Mouse (Mus musculus) testis, postnatal 10 days (tissue): ENCODE measurements around the gene Fam227b.

Experiments used
- DNase-seq: peaks from one replicate; pipeline ENCODE4 v3.0.0; 2021; ENCODE audit warnings: low spot score

Fam227b gene

DNA sequence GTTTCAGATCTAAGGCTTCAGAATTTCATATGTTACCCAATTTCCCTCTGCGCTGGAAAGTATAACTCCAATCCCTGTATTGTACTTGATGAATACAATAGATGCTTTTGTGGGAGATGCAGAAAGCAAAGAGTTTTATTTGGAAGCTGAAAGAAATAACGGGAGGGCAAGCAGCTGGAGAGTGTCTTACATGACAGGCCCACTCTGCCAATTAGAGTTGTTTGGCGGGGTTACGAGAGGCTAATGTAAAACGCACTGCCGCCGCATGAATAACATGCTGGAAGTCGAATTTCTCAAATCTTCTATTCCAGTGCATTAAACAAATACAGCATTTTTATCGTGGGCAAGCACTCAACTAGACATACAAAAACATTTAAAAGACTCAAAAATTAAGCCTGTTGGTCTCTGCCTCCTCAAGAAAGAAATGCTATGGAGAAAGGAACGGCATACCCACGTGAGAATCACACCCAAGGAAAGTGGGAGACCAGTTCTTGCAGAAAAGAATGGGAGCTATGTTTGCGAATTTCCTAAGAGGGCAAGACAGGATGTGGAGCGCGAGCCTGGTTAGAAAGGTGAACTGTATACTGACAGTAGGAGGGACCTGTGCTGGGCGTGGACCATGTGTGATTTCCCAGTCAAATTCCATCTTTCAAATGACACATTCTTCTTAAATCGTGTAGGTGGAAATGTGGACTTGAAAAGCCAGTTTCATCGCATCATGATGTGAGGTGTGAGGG, 90.6 kb downstream of the Fam227b start:
- DNase-seq = no peak

- no peak for DNase-seq
Observed at GRCm38 (mm10) chr2:126060595-126060994, 91.2 kb downstream of the Fam227b start.

DNA sequence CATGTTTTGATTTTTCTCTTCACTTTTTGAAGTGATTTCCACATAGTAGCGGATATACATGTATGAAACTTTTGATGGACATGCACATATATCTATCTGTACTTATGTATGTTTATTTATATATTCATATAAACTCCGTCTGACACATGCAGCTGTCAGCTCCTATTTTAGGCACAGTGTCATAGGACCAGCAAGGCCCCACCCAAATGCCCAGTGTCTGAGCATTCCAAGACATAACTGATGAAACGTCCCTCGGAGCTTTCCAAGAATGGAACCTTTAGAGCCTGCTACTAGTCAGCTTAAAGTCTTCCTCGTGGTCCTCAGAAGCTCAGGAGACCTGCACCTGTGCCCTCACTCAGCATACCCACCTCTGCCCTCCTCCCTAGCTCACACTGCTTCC, 98.1 kb downstream of the Fam227b start:
- DNase-seq = no peak

DNA sequence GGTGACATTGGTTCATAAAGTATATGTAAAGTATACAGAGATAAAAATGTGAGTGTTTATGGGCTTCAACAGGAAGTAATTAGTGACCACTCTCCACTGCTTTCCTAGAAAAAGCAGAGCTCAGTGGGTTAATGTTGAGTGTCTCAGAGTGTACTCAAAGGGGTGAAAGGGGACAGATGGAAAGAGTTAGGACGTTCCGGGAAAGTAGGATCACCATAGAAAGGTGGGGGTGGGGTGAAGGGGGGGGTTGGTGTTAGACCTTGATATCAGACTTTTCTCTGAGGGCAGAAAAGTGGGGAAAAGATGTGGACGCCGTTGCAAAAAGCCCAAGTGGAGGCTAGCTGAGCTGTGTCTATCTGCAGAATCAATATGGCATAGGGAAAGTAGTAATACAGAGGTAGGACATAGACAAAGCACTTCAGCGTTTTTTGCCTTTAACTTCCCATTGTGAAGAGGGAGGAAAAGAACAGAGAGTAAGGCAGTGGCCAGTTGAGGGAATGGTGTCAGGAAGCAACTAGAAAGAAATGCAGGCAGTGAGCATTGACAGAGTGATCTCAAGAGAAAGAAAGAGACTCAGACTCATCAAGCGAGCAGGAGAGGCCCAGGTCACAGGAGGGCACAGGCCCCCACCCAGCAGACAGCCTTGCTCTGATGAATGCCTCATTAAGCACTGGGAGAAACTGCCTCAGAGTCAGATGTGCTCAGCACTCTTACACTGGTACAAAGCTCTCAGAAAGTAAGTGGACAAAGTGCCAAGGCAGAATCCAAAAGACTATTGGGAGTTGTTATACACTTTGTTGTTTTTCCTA, 98.9 kb downstream of the Fam227b start:
- DNase-seq = no peak

DNA sequence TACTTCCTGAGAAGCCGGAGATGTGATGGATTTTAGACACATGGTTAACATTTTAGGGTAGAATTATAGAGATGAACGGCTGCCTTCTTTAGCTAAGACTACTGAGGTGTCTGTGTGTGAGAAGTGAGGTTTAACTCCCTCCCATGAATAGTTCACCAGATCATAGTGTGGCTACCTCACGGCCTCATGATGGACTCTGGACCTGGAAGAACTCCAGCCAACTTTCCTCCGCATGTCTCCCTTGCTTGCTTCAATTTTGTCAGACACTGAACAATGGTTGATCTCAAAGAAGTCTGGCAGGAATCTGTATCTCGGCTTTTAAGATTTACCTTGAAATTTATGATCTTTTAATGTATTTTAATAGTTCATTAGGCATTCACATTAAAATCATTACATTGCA, 106.2 kb downstream of the Fam227b start:
- DNase-seq = no peak

- DNase-seq = no peak
Observed at GRCm38 (mm10) chr2:126042674-126043073, 109.1 kb downstream of the Fam227b start.

GRCm38 (mm10) chr2:126041237-126041636, 110.6 kb downstream of the Fam227b start:
- DNase-seq = no peak

- DNase-seq = no peak
Observed at GRCm38 (mm10) chr2:126040651-126041050, 111.2 kb downstream of the Fam227b start.

GRCm38 (mm10) chr2:126039414-126039891, 112.4 kb downstream of the Fam227b start:
- no peak for DNase-seq

DNA sequence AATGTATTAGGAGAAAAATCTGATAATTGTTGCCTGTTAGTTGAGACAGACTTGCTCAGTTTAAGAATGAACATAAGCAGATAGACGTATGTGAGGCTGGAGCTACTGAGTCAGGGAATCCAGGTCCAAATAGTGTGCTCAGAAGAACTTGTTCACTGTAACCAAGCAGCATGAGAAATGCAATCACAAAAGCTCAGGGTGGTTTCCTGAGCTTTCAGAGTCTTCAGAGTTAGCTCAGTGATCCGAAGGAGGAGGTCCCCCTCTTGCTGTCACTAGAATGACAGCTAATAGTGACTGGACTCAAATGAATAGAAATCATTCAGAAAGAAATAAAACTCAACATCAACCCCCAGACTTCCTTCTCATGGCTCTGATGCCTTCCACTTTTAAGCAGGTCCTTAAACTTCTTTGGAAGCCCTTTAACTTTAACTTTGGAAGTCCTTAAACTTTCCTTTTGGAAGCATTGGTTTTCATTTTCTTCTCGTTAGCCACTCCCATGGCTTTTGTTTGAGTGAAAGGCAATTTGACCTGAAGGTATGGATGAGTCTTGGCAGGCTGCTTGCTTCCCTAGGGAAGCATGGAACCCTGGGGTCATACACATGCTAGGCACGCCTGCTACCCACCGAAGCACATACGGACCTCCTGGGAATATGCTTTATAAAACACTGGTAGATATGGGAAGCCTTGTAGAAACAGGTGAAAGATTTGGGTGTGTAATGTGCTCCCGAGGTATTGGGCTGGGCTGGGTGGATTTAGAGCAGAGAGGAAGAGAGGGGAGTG, 113.4 kb downstream of the Fam227b start:
- no peak for DNase-seq

- DNase-seq = no peak
Observed at GRCm38 (mm10) chr2:126036121-126036520, 115.7 kb downstream of the Fam227b start.

DNA sequence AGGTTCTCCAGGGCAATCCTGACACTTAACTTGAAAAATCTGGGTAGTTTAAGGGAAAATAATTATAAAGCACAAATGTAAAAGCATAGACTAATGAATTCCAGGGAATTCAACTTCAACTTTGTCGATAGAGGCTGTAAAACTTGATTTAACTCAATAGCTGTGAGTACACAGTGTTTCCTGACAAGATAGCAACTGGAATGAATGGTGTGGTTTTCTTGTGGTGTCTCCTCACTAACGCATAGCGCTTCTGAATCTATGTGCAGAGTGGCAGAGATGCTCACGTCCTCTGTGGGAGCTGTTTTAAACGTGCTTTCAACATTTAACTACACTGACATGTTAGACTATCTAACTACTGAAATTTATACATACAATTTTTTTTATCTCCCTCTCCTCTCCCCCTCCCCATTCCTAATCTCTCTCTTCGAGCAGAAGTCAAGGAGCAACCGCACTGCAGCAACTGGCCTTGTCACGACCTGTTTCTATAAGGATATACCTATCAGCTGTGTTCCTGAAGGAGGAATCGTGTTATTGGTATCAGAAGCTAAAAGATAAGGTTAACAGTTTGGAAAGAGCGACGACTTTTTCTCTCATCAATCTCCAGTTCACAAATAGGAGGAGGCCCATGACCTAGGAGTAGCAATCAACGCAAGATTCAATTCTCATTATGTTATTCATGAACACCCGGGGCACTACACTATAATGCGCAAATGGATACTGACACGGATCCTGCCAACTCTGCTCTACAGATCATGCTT, 116.6 kb downstream of the Fam227b start:
- no peak for DNase-seq

DNA sequence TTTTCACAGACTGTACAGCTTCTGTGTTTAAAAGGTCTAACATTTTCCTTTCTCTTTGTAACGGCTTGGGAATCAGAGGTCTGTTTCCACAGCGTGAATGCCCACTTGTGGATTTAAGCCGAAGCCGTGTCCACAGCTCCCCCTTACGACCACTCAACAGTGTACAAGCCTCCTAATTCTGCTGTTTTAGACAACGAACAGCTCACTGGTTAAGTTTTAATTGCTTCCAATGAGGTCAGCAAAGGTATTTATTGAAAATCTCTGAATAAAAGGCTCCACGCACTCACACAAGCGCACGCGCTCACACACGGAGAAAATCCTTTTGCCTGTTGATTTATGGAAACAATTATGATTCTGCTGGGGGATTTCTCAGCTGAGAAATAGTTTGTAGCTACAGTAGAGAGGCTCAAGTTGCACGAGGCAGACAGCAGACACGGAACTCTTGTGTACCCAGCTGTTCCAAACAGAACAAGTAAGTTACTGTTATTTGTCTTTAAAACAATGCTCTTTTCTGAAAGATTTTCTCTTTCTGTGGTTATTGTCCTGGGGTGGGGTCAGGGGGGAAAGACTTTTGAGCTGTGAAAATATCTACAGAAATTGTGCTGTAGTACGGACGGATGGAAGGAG, 117.3 kb downstream of the Fam227b start, which contains the start of gene Fgf7:
Fgf7 (plus strand) TSS at position 280 of the 627 bp plus-strand sequence.
- peak; percentile 50 for DNase-seq

- no peak for DNase-seq
Observed at GRCm38 (mm10) chr2:126033114-126033972, 118.5 kb downstream of the Fam227b start.

GRCm38 (mm10) chr2:126031186-126031900, 120.5 kb downstream of the Fam227b start:
- DNase-seq = no peak

- DNase-seq = no peak
Observed at GRCm38 (mm10) chr2:126015763-126016473, 135.9 kb downstream of the Fam227b start.

GRCm38 (mm10) chr2:126014989-126015710, 136.7 kb downstream of the Fam227b start:
- DNase-seq = no peak

- DNase-seq = no peak
Observed at GRCm38 (mm10) chr2:126006742-126007141, 145.1 kb downstream of the Fam227b start.
